Mouse (Mus musculus): ENCODE data around the gene Ddc. TPM values are rescaled to one million over a fixed set of nuclear protein-coding genes. Genes with fewer than 3 reads are reported as not detected.
A peak's percentile ranks its signal among the peaks of the same experiment; 100 is the strongest.

Gene Ddc
- total and polyA plus RNA-seq, 3 experiments = 0.13 to 3.0 TPM; not detected in 1

GRCm38 (mm10) chr11:11788521-11788974 lies 109.4 kb downstream of the Ddc start:
- peaks cover 3% of the 10 kb centered on the region for H3K27me3 ChIP-seq (ENCODE audit: insufficient read depth, low read length)
- peaks cover 10% of the 10 kb centered on the region; the same call in 1 of the 2 replicates for H3K4me1 ChIP-seq (ENCODE audit: insufficient read depth, low read depth, low read length)
- peak; percentile 95 for ATAC-seq (ENCODE audit: extremely low read depth, insufficient number of reproducible peaks, low FRiP score, poor library complexity, severe bottlenecking)
- no peaks in the 10 kb centered on the region for H3K9me3 ChIP-seq (replicated peaks)
- TF ChIP-seq GATA1 (IDR thresholded peaks at IDR 0.05; ENCODE audit: borderline replicate concordance, low read length) (no peak), GATA2 (IDR thresholded peaks at IDR 0.05; ENCODE audit: borderline replicate concordance, low read depth, low read length) (no peak), TAL1 (conservative IDR thresholded peaks at IDR 0.05; ENCODE audit: low read depth, low read length) (no peak), CTCF (IDR thresholded peaks at IDR 0.05; ENCODE audit: low read depth, low read length) (no peak; the same call in 1 of the 2 replicates), POLR2AphosphoS5 (IDR thresholded peaks at IDR 0.05; ENCODE audit: insufficient replicate concordance, low read depth, low read length) (no peak)
- DNase-seq (ENCODE audit: low spot score) = peak; percentile 45
- no peak overlapping the region for H3K4me3 ChIP-seq (ENCODE audit: low read depth, low read length)
- H3K36me3 ChIP-seq (replicated peaks) = peaks cover 1% of the 10 kb centered on the region

DNA sequence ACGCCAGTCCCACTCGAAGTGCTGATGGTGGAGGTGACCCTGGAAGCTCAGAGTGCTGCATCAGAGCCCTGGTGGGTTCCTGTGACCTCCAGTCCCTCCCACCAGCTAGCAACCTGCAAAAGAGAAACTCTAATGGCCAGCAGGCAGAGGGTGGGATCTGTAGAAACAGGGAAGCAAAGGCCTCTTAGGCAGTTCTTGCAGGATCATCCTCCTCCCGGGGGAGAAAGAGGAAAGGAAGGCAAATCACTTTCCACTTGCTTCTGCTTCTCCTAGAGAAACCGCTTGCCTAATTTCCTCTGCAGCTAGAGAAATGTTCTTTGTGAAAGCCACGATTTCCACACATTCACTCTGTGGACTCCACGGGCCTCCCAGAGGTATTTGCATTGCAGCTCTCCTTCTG lies 112.5 kb downstream of the Ddc start:
- no peak for ATAC-seq (ENCODE audit: extremely low read depth, insufficient number of reproducible peaks, low FRiP score, poor library complexity, severe bottlenecking)
- no peak for TF ChIP-seq CTCF (IDR thresholded peaks at IDR 0.05; ENCODE audit: low read depth, low read length)
- TF ChIP-seq TAL1 (conservative IDR thresholded peaks at IDR 0.05; ENCODE audit: low read depth, low read length) = no peak
- H3K4me1 ChIP-seq (ENCODE audit: insufficient read depth, low read depth, low read length) = peaks cover 10% of the 10 kb centered on the region; the same call in 1 of the 2 replicates

GRCm38 (mm10) chr11:11781728-11782127 lies 116.2 kb downstream of the Ddc start:
- ATAC-seq (ENCODE audit: extremely low read depth, insufficient number of reproducible peaks, low FRiP score, poor library complexity, severe bottlenecking) = no peak
- TF ChIP-seq GATA2 (IDR thresholded peaks at IDR 0.05; ENCODE audit: borderline replicate concordance, low read depth, low read length) (no peak), POLR2AphosphoS5 (IDR thresholded peaks at IDR 0.05; ENCODE audit: insufficient replicate concordance, low read depth, low read length) (no peak), CTCF (IDR thresholded peaks at IDR 0.05; ENCODE audit: low read depth, low read length) (no peak), GATA1 (IDR thresholded peaks at IDR 0.05; ENCODE audit: borderline replicate concordance, low read length) (no peak), TAL1 (conservative IDR thresholded peaks at IDR 0.05; ENCODE audit: low read depth, low read length) (no peak)
- Histone ChIP-seq H3K36me3 (replicated peaks) (no peaks in the 10 kb centered on the region), H3K4me1 (ENCODE audit: insufficient read depth, low read depth, low read length) (peaks cover 4% of the 10 kb centered on the region; the same call in 1 of the 2 replicates), H3K27me3 (ENCODE audit: insufficient read depth, low read length) (peaks cover 6% of the 10 kb centered on the region), H3K4me3 (ENCODE audit: low read depth, low read length) (no peak overlapping the region), H3K9me3 (replicated peaks) (no peaks in the 10 kb centered on the region)
- DNase-seq (ENCODE audit: low spot score) = no peak

More for the DNA sequence above, 112.5 kb downstream of the Ddc start:
- Histone ChIP-seq H3K4me3 (ENCODE audit: low read depth, low read length) (no peak overlapping the region), H3K36me3 (replicated peaks) (no peaks in the 10 kb centered on the region), H3K9me3 (replicated peaks) (no peaks in the 10 kb centered on the region), H3K27me3 (ENCODE audit: insufficient read depth, low read length) (peaks cover 3% of the 10 kb centered on the region)
- DNase-seq (ENCODE audit: low spot score) = no peak

- no peaks in the 10 kb centered on the region; the same call in 1 of the 2 replicates for H3K4me1 ChIP-seq (ENCODE audit: insufficient read depth, low read depth, low read length)
- ATAC-seq (ENCODE audit: extremely low read depth, insufficient number of reproducible peaks, low FRiP score, poor library complexity, severe bottlenecking) (no peak), DNase-seq (ENCODE audit: low spot score) (no peak)
- no peak overlapping the region for H3K4me3 ChIP-seq (ENCODE audit: low read depth, low read length)
- H3K27me3 ChIP-seq (ENCODE audit: insufficient read depth, low read length) = peaks cover 4% of the 10 kb centered on the region
- TF ChIP-seq GATA2 (IDR thresholded peaks at IDR 0.05; ENCODE audit: borderline replicate concordance, low read depth, low read length) (no peak), POLR2AphosphoS5 (IDR thresholded peaks at IDR 0.05; ENCODE audit: insufficient replicate concordance, low read depth, low read length) (no peak), TAL1 (conservative IDR thresholded peaks at IDR 0.05; ENCODE audit: low read depth, low read length) (no peak), GATA1 (IDR thresholded peaks at IDR 0.05; ENCODE audit: borderline replicate concordance, low read length) (no peak), CTCF (IDR thresholded peaks at IDR 0.05; ENCODE audit: low read depth, low read length) (no peak)
- peaks cover 22% of the 10 kb centered on the region for H3K36me3 ChIP-seq (replicated peaks)
- no peaks in the 10 kb centered on the region for H3K9me3 ChIP-seq (replicated peaks)
These were observed 119.6 kb downstream of the Ddc start for GRCm38 (mm10) chr11:11778345-11778744.

GRCm38 (mm10) chr11:11777796-11778195 lies 120.1 kb downstream of the Ddc start:
- ATAC-seq (ENCODE audit: extremely low read depth, insufficient number of reproducible peaks, low FRiP score, poor library complexity, severe bottlenecking) = no peak
- Histone ChIP-seq H3K4me3 (ENCODE audit: low read depth, low read length) (no peak overlapping the region), H3K36me3 (replicated peaks) (peaks cover 28% of the 10 kb centered on the region), H3K4me1 (ENCODE audit: insufficient read depth, low read depth, low read length) (no peaks in the 10 kb centered on the region; the same call in 1 of the 2 replicates), H3K9me3 (replicated peaks) (no peaks in the 10 kb centered on the region), H3K27me3 (ENCODE audit: insufficient read depth, low read length) (peaks cover 4% of the 10 kb centered on the region)
- TF ChIP-seq POLR2AphosphoS5 (IDR thresholded peaks at IDR 0.05; ENCODE audit: insufficient replicate concordance, low read depth, low read length) = no peak
- no peak for TF ChIP-seq GATA1 (IDR thresholded peaks at IDR 0.05; ENCODE audit: borderline replicate concordance, low read length)
- TF ChIP-seq GATA2 (IDR thresholded peaks at IDR 0.05; ENCODE audit: borderline replicate concordance, low read depth, low read length) = no peak
- no peak for TF ChIP-seq CTCF (IDR thresholded peaks at IDR 0.05; ENCODE audit: low read depth, low read length)
- no peak for TF ChIP-seq TAL1 (conservative IDR thresholded peaks at IDR 0.05; ENCODE audit: low read depth, low read length)
- no peak for DNase-seq (ENCODE audit: low spot score)

GRCm38 (mm10) chr11:11777246-11777645 lies 120.7 kb downstream of the Ddc start:
- no peaks in the 10 kb centered on the region for H3K9me3 ChIP-seq (replicated peaks)
- no peak for DNase-seq (ENCODE audit: low spot score)
- no peak overlapping the region for H3K4me3 ChIP-seq (ENCODE audit: low read depth, low read length)
- H3K27me3 ChIP-seq (ENCODE audit: insufficient read depth, low read length) = peaks cover 4% of the 10 kb centered on the region
- peaks cover 32% of the 10 kb centered on the region for H3K36me3 ChIP-seq (replicated peaks)
- no peak for ATAC-seq (ENCODE audit: extremely low read depth, insufficient number of reproducible peaks, low FRiP score, poor library complexity, severe bottlenecking)
- peaks cover under 1% of the 10 kb centered on the region; the same call in 1 of the 2 replicates for H3K4me1 ChIP-seq (ENCODE audit: insufficient read depth, low read depth, low read length)
- TF ChIP-seq TAL1 (conservative IDR thresholded peaks at IDR 0.05; ENCODE audit: low read depth, low read length) (no peak), GATA2 (IDR thresholded peaks at IDR 0.05; ENCODE audit: borderline replicate concordance, low read depth, low read length) (no peak), POLR2AphosphoS5 (IDR thresholded peaks at IDR 0.05; ENCODE audit: insufficient replicate concordance, low read depth, low read length) (no peak), GATA1 (IDR thresholded peaks at IDR 0.05; ENCODE audit: borderline replicate concordance, low read length) (no peak), CTCF (IDR thresholded peaks at IDR 0.05; ENCODE audit: low read depth, low read length) (no peak)
